In the genomic region with DNA sequence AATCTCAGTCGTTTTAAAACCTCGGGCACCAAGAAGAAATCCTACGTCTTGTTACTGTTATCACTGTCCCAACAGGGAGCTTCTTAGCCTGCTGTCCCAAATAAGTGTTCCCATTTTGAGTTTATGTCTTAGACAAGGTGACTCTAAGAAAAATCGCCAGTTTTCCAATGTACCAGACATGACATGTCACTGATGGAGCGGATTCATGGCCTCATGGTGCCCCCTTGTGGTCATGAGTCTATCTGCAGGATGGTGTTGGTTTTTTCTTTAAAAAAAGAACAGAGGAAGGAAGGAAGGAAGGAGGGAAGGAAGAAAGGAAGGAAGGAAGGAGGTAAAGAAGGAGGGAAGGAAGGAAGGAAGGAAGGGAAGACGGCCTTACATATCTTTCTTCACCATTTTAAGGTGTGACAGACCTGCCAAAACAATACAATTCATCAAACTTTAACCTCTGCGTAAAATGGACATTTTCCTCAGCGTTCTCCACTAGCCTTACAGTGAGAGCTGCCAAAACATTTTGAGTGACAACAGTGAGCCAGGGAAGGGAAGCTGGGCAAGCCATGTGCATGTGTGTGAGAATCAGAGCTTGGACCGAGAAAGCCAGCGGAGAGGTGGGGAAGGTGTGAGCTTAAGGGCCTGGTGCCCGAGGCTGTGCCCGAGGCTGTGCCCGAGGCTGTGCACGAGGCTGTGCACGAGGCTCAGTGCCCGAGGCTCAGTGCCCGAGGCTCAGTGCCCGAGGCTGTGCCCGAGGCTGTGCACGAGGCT, we compare ENCODE assay signal across 9 mouse cellular contexts. TPM values are rescaled to one million over a fixed set of nuclear protein-coding genes. Genes with fewer than 3 reads are reported as not detected.
DNase-seq lines count a peak whose midpoint lies in the region; ATAC-seq and TF ChIP-seq lines count a peak whose summit lies in the region.
"Had no signal": no experiment of that assay in that cellular context is flagged by ENCODE, and none has a peak within 500 bp of the region (broad histone marks: within the 10 kb centered on the region; RNA-seq: fewer than 3 reads in every experiment).

No protein-coding gene starts in this region.

- H3K9ac ChIP-seq in liver, postnatal 0 days (replicated peaks) = no peak overlapping the region
- H3K9ac ChIP-seq: stomach, embryonic 15.5 days had no signal

- TF ChIP-seq CTCF in brain, embryonic 14.5 days (IDR thresholded peaks at IDR 0.05; ENCODE audit: borderline replicate concordance, extremely low read depth, insufficient read depth, insufficient read length) = peak; percentile 78; the same call in 1 of the 2 replicates
- TF ChIP-seq CTCF in embryonic fibroblast, embryonic 13.5 days (IDR thresholded peaks at IDR 0.05; ENCODE audit: borderline replicate concordance, insufficient read depth, low read length) = peak; percentile 79; the same call in 1 of the 2 replicates
- peak; percentile 91 for TF ChIP-seq CTCF in liver, postnatal 0 days (IDR thresholded peaks at IDR 0.05; ENCODE audit: low read depth)

- DNase-seq in gastrocnemius, adult 18-20 months (ENCODE audit: low spot score) = peak; percentile 71
- DNase-seq in gastrocnemius, adult 8-10 months (ENCODE audit: low spot score in 2 of 2) = no peak
- peak; percentile 39 to 51 for DNase-seq in CD8-positive naive resting alpha-beta T cell, adult 2 months (ENCODE audit: low read depth in 2 of 2, low spot score in 2 of 2)
- peak; percentile 90 for DNase-seq in brain, embryonic 14.5 days (ENCODE audit: low read depth)
- peak; percentile 67 for DNase-seq in liver, postnatal 0 days
- peak; percentile 78 for DNase-seq in retina, postnatal 1 day

- no peak overlapping the region for H3K27ac ChIP-seq in embryonic fibroblast, embryonic 13.5 days (ENCODE audit: insufficient read depth, low read length)
- H3K27ac ChIP-seq in liver, postnatal 0 days (ENCODE audit: low read depth) = no peak overlapping the region
- H3K27ac ChIP-seq: stomach, embryonic 15.5 days had no signal

- H3K9me3 ChIP-seq in liver, postnatal 0 days (ENCODE audit: low read length) = no peaks in the 10 kb centered on the region; the same call in 1 of the 2 replicates
- H3K9me3 ChIP-seq: stomach, embryonic 15.5 days had no signal

- H3K36me3 ChIP-seq in liver, postnatal 0 days (replicated peaks; ENCODE audit: insufficient read depth, low read length) = no peaks in the 10 kb centered on the region
- H3K36me3 ChIP-seq: stomach, embryonic 15.5 days had no signal

- ATAC-seq in inflammation-experienced regulatory T-cells, adult 6 months = peak; percentile 83
- no peak for ATAC-seq in liver, postnatal 0 days

- H3K4me2 ChIP-seq in liver, postnatal 0 days (ENCODE audit: low read depth, low read length) = no peak overlapping the region
- H3K4me2 ChIP-seq: stomach, embryonic 15.5 days had no signal

- no peak for TF ChIP-seq EP300 in liver, postnatal 0 days (IDR thresholded peaks at IDR 0.05; ENCODE audit: low read depth)

- 64% methylated on average over 20 of the region's 20 CpGs for WGBS in liver, postnatal 0 days (ENCODE audit: insufficient replicate concordance)

- H3K27me3 ChIP-seq in liver, postnatal 0 days (ENCODE audit: insufficient read depth, low read length) = no peaks in the 10 kb centered on the region

- TF ChIP-seq POLR2A in brain, embryonic 14.5 days (IDR thresholded peaks at IDR 0.05; ENCODE audit: borderline replicate concordance, extremely low read depth, insufficient read depth, insufficient read length, poor library complexity, severe bottlenecking) = no peak
- TF ChIP-seq POLR2A in embryonic fibroblast, embryonic 13.5 days (IDR thresholded peaks at IDR 0.05; ENCODE audit: low read depth, low read length) = no peak

- H3K4me1 ChIP-seq in embryonic fibroblast, embryonic 13.5 days (ENCODE audit: control insufficient read depth, insufficient read depth, low read length) = no peaks in the 10 kb centered on the region; the same call in 1 of the 2 replicates
- H3K4me1 ChIP-seq in liver, postnatal 0 days (ENCODE audit: insufficient read depth) = no peaks in the 10 kb centered on the region
- H3K4me1 ChIP-seq: stomach, embryonic 15.5 days had no signal

- H3K4me3 ChIP-seq in embryonic fibroblast, embryonic 13.5 days (ENCODE audit: insufficient read depth, low read length) = no peak overlapping the region
- no peak overlapping the region for H3K4me3 ChIP-seq in liver, postnatal 0 days (ENCODE audit: low read depth, low read length)
- H3K4me3 ChIP-seq: stomach, embryonic 15.5 days had no signal

RNA-seq across cellular contexts. Expression of gene Ppp4r2, which starts 42.6 kb away (rescaled TPM):
- total RNA-seq in gastrocnemius, adult 18-20 months (2021) = 10 to 100 TPM; 58.6 to 64.4 TPM
- total RNA-seq in gastrocnemius, adult 8-10 months (2022) = 10 to 100 TPM; 52.5 to 69.6 (median 64.0) TPM
- polyA plus RNA-seq in brain, embryonic 14.5 days (2012; rRNA removed) = 40.4 and 47.7 TPM in 2 replicates
- polyA plus RNA-seq in embryonic fibroblast, embryonic 13.5 days (2011; ENCODE audit: insufficient read length, low read depth, missing spikeins) = 136 and 155 TPM in 2 replicates
- polyA plus RNA-seq in inflammation-experienced regulatory T-cells, adult 6 months (2017; shearing (Covaris generic)) = 10 to 100 TPM; 22.8 to 35.4 (median 30.6) TPM
- polyA plus RNA-seq in liver, postnatal 0 days (2015; fragmentation: Nextera tagmentation; extraction: Ambion mirVana) = 4.9 and 5.6 TPM in 2 replicates

Comparison
In these comparisons a context has a peak if more than half of its experiments do, and no peak if none do; other contexts are left out.
1. DNase-seq: peak in gastrocnemius, adult 18-20 months (single experiment), CD8-positive naive resting alpha-beta T cell, adult 2 months (2 of 2), brain, embryonic 14.5 days (single experiment), liver, postnatal 0 days (single experiment) and retina, postnatal 1 day (single experiment); none in gastrocnemius, adult 8-10 months (0 of 2).
2. Peak in every context shown above with its lines, with median percentiles within 50 percentile points of each other: CTCF ChIP-seq.